ENCODE assay signal across 15 mouse cellular contexts in genomic region chr16:56311291-56311690, GRCm38 (mm10).
A peak's percentile ranks its signal among the peaks of the same experiment; 100 is the strongest.
DNase-seq lines count a peak whose midpoint lies in the region; ATAC-seq and TF ChIP-seq lines count a peak whose summit lies in the region.
"Had no signal": no experiment of that assay in that cellular context is flagged by ENCODE, and none has a peak within 500 bp of the region (broad histone marks: within the 10 kb centered on the region; RNA-seq: fewer than 3 reads in every experiment).

No protein-coding gene starts in this region.

- no peak overlapping the region for H3K4me2 ChIP-seq in intestine, postnatal 0 days (replicated peaks; ENCODE audit: low read depth)
- H3K4me2 ChIP-seq in intestine, embryonic 15.5 days (replicated peaks), result no peak overlapping the region
- H3K4me2 ChIP-seq in lung, postnatal 0 days (replicated peaks; ENCODE audit: low read depth, low read length), result no peak overlapping the region
- H3K4me2 ChIP-seq: embryonic facial prominence, embryonic 13.5 days; lung, embryonic 15.5 days; neural tube, embryonic 15.5 days had no signal

- TF ChIP-seq CTCF in intestine, postnatal 0 days (IDR thresholded peaks at IDR 0.05; ENCODE audit: low read depth), result peak; percentile 66
- peak; percentile 69 for TF ChIP-seq CTCF in lung, postnatal 0 days (IDR thresholded peaks at IDR 0.05)
- no peak for TF ChIP-seq CTCF in brain, embryonic 14.5 days (IDR thresholded peaks at IDR 0.05; ENCODE audit: borderline replicate concordance, extremely low read depth, insufficient read depth, insufficient read length)

- no peak for TF ChIP-seq EP300 in lung, postnatal 0 days (IDR thresholded peaks at IDR 0.05)

- H3K9ac ChIP-seq in intestine, postnatal 0 days (ENCODE audit: low read depth, low read length), result no peak overlapping the region
- no peak overlapping the region for H3K9ac ChIP-seq in intestine, embryonic 15.5 days
- H3K9ac ChIP-seq in lung, postnatal 0 days (replicated peaks; ENCODE audit: low read depth), result no peak overlapping the region
- H3K9ac ChIP-seq: embryonic facial prominence, embryonic 13.5 days; lung, embryonic 15.5 days; neural tube, embryonic 15.5 days had no signal

- H3K27ac ChIP-seq in intestine, postnatal 0 days (ENCODE audit: low read depth, low read length), result no peak overlapping the region
- no peak overlapping the region for H3K27ac ChIP-seq in intestine, embryonic 15.5 days
- H3K27ac ChIP-seq in lung, postnatal 0 days (ENCODE audit: low read length), result no peak overlapping the region
- H3K27ac ChIP-seq: embryonic facial prominence, embryonic 13.5 days; lung, embryonic 15.5 days; neural tube, embryonic 15.5 days had no signal

- TF ChIP-seq POLR2A in brain, embryonic 14.5 days (IDR thresholded peaks at IDR 0.05; ENCODE audit: borderline replicate concordance, extremely low read depth, insufficient read depth, insufficient read length, poor library complexity, severe bottlenecking), result no peak

- H3K36me3 ChIP-seq in intestine, postnatal 0 days (ENCODE audit: control insufficient read depth, insufficient read depth), result no peaks in the 10 kb centered on the region
- no peaks in the 10 kb centered on the region for H3K36me3 ChIP-seq in intestine, embryonic 15.5 days
- H3K36me3 ChIP-seq in lung, postnatal 0 days (ENCODE audit: insufficient read depth, low read length), result no peaks in the 10 kb centered on the region
- H3K36me3 ChIP-seq: embryonic facial prominence, embryonic 13.5 days; lung, embryonic 15.5 days; neural tube, embryonic 15.5 days had no signal

- H3K4me1 ChIP-seq in intestine, postnatal 0 days (replicated peaks; ENCODE audit: control insufficient read depth, insufficient read depth, low read length), result no peaks in the 10 kb centered on the region
- H3K4me1 ChIP-seq in intestine, embryonic 15.5 days (replicated peaks), result no peaks in the 10 kb centered on the region
- H3K4me1 ChIP-seq in lung, postnatal 0 days (ENCODE audit: insufficient read depth, low read depth, low read length), result no peaks in the 10 kb centered on the region
- H3K4me1 ChIP-seq: embryonic facial prominence, embryonic 13.5 days; lung, embryonic 15.5 days; neural tube, embryonic 15.5 days had no signal

- H3K4me3 ChIP-seq in intestine, postnatal 0 days (ENCODE audit: low read depth, low read length), result no peak overlapping the region
- H3K4me3 ChIP-seq in intestine, embryonic 15.5 days (replicated peaks), result no peak overlapping the region
- H3K4me3 ChIP-seq in lung, postnatal 0 days (ENCODE audit: low read depth, low read length), result no peak overlapping the region
- H3K4me3 ChIP-seq: embryonic facial prominence, embryonic 13.5 days; lung, embryonic 15.5 days; neural tube, embryonic 15.5 days had no signal

- no peaks in the 10 kb centered on the region for H3K27me3 ChIP-seq in intestine, postnatal 0 days (replicated peaks; ENCODE audit: control insufficient read depth, insufficient read depth, low read length)
- H3K27me3 ChIP-seq in intestine, embryonic 15.5 days (replicated peaks), result no peaks in the 10 kb centered on the region
- H3K27me3 ChIP-seq in lung, postnatal 0 days (replicated peaks; ENCODE audit: insufficient read depth, low read length), result no peaks in the 10 kb centered on the region
- H3K27me3 ChIP-seq: embryonic facial prominence, embryonic 13.5 days; lung, embryonic 15.5 days; neural tube, embryonic 15.5 days had no signal

- no peak for ATAC-seq in intestine, postnatal 0 days
- ATAC-seq in intestine, embryonic 15.5 days, result no peak
- ATAC-seq in lung, postnatal 0 days, result no peak
- ATAC-seq: forebrain, embryonic 14.5 days had no signal

- peak; percentile 60 to 70 for DNase-seq in cerebellum, postnatal 10 days
- DNase-seq in cerebellum, adult 9-11 months, result no peak
- peak; percentile 47 for DNase-seq in lung, postnatal 0 days (ENCODE audit: low spot score)
- DNase-seq in lung, postnatal 4 days, result no peak
- peak; percentile 11 for DNase-seq in brain, embryonic 14.5 days (ENCODE audit: low read depth)
- DNase-seq in ovary, postnatal 36 days (ENCODE audit: low spot score), result no peak
- DNase-seq: gastrocnemius, postnatal 10 days; right cerebral cortex, adult 18-20 months; thymus, adult 18-20 months had no signal

- no peaks in the 10 kb centered on the region for H3K9me3 ChIP-seq in intestine, postnatal 0 days (ENCODE audit: control insufficient read depth)
- H3K9me3 ChIP-seq in intestine, embryonic 15.5 days, result no peaks in the 10 kb centered on the region
- H3K9me3 ChIP-seq in lung, postnatal 0 days (ENCODE audit: low read length), result no peaks in the 10 kb centered on the region
- H3K9me3 ChIP-seq: embryonic facial prominence, embryonic 13.5 days; lung, embryonic 15.5 days; neural tube, embryonic 15.5 days had no signal

Comparison
In these comparisons a context has a peak if more than half of its experiments do, and no peak if none do; other contexts are left out.
1. DNase-seq: peak in cerebellum, postnatal 10 days (2 of 2), lung, postnatal 0 days (single experiment) and brain, embryonic 14.5 days (single experiment); none in cerebellum, adult 9-11 months (single experiment), lung, postnatal 4 days (0 of 2) and ovary, postnatal 36 days (single experiment).